Mouse (Mus musculus) frontal cortex, adult (tissue): ENCODE measurements at regions not wholly inside any gene's neighbourhood (a gene's known extent, or its start where the extent isn't known, plus 50 kb on each side); places are given as distances from the start of the nearest gene placed in this dataset.

Source experiments
- ATAC-seq: cut with Nextera tagmentation; 2 replicates; pipeline ENCODE4 v1.9.2; 2017; ENCODE audit warnings: mild to moderate bottlenecking, moderate library complexity, mixed read lengths; ENCODE audit not compliant: low TSS enrichment

DNA sequence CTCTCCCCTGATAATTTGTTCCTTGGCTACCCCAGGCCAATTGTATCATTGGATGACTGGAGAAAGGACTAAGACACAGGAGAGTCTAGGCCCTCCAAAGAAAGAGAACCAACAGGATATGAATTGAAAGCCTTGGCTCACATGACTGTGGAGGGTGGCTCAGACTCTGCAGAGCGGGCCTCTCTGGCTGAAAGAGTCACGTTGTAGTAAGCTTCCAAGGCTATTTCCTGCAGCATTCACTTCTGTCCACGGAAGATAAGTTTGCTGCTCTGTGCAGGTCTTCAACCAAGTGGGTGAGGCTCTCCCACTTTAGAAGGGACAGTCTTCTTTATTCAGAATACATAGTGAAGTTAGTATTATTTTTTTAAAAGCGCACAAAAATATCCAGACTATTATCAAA is 332.1 kb upstream of the Nfe2l3 start:
- no peak for ATAC-seq

GRCm38 (mm10) chr6:51103236-51103635 is 329.2 kb upstream of the Nfe2l3 start:
- ATAC-seq: no peak

- ATAC-seq: no peak
Measured at GRCm38 (mm10) chr6:51104336-51104735, 328.1 kb upstream of the Nfe2l3 start.

DNA sequence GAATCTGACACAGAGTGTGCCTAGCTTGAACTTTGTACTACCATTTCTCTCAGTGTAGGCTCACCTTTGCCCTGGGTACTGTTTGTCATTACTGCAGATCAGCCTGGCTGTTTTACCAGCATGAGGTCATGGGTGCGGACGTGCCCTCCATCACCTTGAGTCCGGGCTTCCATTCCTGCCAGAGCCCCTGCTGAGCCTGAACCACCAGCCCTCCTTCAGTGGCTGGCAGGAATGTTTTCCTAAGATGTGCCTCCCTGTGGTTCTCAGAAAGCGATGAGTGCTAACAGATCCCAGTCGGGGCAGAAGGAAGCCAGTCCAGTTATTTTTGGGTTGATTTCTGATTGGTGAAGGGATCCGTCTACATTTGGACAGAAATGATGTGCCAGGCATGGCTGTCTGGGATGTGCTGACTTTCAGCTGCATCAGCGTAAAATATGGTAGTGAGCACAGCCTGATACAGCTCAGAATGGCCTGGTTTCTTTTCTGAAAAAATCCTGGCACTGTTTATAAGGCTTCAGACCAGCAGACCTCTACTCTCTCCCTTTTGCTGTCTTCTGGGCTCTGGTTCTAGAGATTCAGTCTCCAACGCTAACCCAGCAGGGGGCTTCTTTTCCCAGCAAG is 324.0 kb upstream of the Nfe2l3 start:
- ATAC-seq: no peak

DNA sequence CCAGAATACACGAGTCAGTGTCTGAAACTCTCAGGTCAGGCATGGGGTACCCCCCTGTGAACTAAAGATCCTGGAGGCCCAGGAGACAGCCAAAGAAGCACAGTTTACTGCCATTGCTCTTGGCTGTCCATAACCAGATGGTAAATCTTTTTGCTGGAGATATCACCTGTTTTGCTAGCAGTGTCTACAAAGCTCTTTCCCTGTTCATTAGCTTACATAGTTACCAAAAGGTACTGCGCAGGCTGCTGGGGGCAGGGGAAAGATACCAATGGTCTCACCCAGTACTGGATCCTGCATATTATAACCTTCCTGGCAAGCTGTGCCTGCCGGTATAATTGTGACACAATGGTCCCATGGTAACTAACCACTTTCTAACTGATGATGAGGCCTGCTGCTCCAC is 321.9 kb upstream of the Nfe2l3 start:
- ATAC-seq: no peak

DNA sequence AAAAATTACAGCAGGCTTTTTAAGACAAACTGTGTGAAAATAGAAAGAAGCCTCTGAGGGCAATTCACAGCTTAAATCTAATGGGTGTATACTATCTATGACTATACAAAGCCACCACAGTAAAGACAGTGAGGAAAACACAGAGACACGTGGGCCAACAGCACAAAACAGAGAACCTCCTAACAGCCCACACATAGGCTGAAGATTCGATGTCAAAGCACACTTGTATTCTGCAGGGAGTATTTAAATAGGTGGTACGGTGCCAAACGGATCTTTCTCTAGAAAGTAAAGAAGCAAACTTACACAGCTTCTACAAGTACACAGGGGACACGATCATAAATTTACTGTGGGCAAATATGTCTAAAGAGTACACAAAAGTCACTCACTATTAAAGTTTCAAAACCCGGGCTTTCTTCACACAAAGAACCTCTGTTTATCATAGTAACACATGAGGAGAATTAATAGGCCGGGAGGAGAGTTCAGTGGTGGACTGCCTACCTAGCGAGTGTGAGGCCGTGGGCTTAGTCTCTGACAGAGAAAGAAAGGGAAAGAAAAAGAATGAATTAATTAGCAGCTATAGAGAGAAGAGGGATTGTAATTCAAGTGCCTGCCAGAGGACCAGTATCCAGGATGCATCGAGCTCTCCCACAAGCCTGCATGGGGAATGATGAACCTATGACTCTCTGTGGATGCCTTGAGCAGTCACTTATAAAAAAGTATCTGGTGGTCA is 317.7 kb upstream of the Nfe2l3 start:
- no peak for ATAC-seq

- no peak for ATAC-seq
Measured at GRCm38 (mm10) chr6:51118833-51119535, 313.5 kb upstream of the Nfe2l3 start.

- no peak for ATAC-seq
Measured at GRCm38 (mm10) chr6:51119691-51120302, 312.7 kb upstream of the Nfe2l3 start.

- ATAC-seq: no peak
Measured at GRCm38 (mm10) chr6:51122941-51123340, 309.5 kb upstream of the Nfe2l3 start.

- ATAC-seq: no peak
Measured at GRCm38 (mm10) chr6:51127851-51128250, 304.6 kb upstream of the Nfe2l3 start.

GRCm38 (mm10) chr6:51129096-51129495 is 303.4 kb upstream of the Nfe2l3 start:
- no peak for ATAC-seq

- ATAC-seq: no peak
Measured at GRCm38 (mm10) chr6:51129591-51129990, 302.9 kb upstream of the Nfe2l3 start.

DNA sequence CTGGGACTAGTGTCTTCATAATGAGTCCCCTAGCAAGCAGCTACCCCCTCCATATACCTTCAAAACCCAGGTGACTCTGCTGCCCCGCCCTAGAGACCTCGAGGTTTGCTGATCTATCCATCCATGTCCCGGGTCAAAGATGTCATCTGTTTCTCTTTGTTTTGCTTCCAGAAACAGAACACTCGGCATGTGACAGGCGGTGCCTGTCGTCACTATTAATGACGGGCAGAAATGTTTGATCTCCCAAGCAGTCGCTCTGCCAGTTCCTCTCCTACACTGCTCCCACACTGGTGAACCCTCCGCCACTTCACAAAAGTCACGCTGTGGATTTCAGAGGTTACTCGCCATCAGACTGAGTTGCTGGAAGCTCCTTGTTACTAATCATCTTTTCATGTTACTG is 287.7 kb upstream of the Nfe2l3 start:
- ATAC-seq: no peak

DNA sequence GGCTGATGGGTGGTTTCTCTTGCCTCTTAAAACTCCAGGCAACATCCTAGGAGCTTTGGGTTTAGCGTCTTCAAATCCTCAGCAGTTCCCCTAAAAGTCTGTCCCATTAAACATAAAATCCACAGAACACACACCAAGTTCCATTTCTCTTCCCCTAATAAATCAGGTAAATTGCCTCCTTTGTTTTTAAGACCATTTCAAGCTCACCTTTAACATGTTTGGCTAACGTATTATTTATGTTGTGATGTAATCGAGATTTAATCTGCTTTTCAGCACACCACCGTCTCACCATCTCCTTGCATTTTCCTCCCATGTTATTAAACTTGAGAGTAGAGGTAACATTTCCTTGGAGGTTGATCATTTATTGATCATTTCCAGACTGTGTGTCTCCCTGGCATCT is 286.6 kb upstream of the Nfe2l3 start:
- no peak for ATAC-seq

DNA sequence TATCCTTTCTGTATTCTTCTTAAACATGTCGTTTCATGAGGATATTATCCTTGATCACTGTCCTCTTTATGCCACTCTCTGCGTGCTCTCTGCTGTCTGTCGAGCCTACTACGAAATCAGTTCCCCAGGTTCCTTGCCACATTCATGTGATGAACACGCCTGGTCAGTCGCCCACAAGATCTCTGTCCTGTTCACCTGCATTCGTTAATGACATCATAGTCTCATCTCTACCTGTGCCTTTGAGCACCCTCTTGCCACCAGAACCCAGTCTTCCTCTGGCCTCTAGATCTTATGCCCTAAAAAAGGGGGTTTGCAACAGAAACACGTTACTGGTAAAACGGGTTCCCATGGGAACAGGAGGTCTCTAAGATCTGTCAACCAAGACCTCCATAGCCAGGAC is 283.6 kb upstream of the Nfe2l3 start:
- ATAC-seq: no peak

DNA sequence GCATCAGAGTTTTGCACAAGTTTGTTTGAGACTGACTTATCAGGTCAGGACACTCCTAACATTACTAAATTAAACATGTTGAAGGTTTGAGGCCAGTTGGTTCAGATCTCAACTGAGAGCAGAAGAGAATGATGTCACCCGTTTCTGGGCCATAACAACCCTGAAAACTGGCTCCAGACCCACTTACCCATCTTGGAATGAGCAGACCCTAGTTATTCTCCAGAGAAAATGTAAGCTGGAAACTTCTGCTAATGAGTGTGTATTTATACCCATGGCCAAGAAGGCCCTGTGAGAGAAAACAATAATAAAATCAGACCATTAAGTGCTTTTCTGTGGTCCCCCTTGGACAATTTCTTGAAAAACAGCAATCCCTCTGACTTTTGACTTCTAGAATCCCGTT is 282.4 kb upstream of the Nfe2l3 start:
- ATAC-seq: no peak

- ATAC-seq: no peak
Measured at GRCm38 (mm10) chr6:51150486-51150885, 282.0 kb upstream of the Nfe2l3 start.

- ATAC-seq: no peak
Measured at GRCm38 (mm10) chr6:51150916-51151315, 281.6 kb upstream of the Nfe2l3 start.

- no peak for ATAC-seq
Measured at GRCm38 (mm10) chr6:51156836-51157370, 275.6 kb upstream of the Nfe2l3 start.

DNA sequence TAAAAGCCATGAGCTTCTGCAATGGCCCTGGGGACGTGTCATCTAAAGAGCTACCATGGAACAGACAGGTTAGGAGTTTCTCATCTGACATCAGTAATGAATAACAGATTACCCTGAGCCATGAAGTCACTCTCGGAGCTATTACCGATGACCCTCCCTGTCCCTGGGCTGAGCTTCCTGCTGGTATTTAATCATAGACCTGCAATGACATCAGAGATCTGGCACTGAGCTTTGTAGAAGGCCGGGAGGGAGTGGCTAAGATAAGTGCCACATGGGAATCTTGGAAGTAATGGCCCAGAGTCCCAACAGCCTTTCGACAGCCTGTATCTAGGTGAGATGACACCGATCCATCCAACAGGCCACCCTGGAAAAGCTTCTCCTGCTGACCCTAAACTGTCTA is 271.3 kb upstream of the Nfe2l3 start:
- ATAC-seq: no peak

GRCm38 (mm10) chr6:51162208-51163082 is 270.0 kb upstream of the Nfe2l3 start:
- ATAC-seq: no peak
